Mouse (Mus musculus): ENCODE measurements around the gene D030056L22Rik.

DNA sequence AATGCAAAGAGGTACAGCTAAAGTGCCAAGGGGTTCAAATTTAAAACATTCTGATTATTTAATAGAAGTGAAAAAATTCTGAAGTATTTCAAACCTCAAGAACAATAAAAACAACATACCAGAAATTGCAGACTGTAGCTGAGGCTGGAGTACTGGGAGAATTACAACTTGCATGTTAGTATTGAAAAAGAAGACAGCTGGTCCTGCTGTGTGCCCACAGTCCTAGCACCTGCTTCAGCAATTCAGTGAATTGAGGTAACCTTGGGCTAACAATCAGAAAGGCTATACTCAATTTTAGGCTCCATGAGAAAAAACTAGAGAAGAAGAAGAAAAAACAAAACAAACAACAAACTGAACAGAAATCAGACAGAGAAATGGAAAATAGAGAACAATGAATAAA lies 4.9 kb upstream of the D030056L22Rik start:
- TF ChIP-seq CTCF (IDR thresholded peaks at IDR 0.05; ENCODE audit: low read depth, low read length) = no peak
- TF ChIP-seq TAL1 (conservative IDR thresholded peaks at IDR 0.05; ENCODE audit: low read depth, low read length) = no peak
- TF ChIP-seq GATA1 (IDR thresholded peaks at IDR 0.05; ENCODE audit: borderline replicate concordance, low read length) = no peak
- TF ChIP-seq POLR2AphosphoS5 (IDR thresholded peaks at IDR 0.05; ENCODE audit: insufficient replicate concordance, low read depth, low read length) = no peak
